Mouse (Mus musculus): Measurements from ENCODE around the gene Med24.

The Med24 gene

GRCm38 (mm10) chr11:98729119-98729588 is at the start of gene Med24:
TSS of gene Med24 (minus strand) at chr11:98729435.
- peak; percentile 52 to 86 for DNase-seq (ENCODE audit: low spot score in 2 of 2)

DNA sequence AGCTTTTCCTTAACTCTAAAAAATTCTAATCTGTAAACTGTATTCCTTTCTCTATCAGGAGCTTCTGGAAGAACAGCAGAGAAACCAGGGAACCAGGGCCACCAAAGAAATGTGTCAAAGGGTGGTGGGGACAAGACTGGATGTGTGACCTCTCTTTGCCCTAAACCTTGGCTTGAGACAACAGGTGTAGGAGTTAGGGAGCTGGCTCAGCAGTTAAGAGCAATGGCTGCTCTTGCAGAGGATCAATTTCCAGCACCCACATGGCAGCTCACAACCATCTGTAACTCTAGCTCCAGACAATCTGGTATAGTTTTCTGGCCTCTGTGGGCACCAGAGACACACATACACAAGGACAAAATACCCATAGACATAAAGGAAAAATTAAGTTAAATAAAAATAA is 48.7 kb upstream of the Med24 start:
- no peak for DNase-seq (ENCODE audit: low spot score in 2 of 2)

GRCm38 (mm10) chr11:98776843-98777590 is 47.8 kb upstream of the Med24 start:
- DNase-seq (ENCODE audit: low spot score in 2 of 2): peak in 1 of 2 experiments; percentile 68

DNA sequence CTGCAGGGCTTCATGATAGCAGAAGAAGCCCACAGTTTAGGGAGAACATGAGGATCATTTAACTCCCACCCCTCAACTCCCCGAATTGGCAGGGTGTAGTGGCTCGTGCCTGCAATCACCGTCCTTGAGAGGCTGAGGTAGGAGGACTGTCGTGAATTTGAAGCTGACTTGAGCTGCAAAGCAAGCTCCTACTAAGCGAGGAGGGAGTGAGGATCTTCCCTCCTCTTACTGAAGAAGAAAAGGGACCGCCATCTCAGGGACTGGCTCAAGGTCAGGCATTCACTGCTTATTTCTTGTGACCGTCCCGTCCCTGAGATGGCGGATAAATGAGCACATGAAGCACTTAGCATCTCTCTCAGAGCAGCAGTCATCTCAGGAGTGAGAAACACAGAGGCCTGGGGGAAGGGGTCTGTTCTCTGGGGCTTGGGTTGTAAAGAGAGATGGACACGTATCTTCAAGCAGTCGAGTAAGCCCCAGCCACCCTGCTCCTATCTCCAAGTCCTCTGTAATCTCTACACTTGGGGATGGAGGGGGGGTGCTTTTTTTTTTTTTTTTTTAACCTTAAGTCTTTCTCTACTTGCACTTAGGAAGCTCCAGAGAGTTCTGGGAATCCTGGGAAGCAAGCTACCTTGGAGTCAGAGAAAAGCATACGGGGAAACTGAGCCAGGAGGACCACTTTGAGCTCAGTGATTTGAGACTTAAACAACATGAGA is 47.0 kb upstream of the Med24 start:
- DNase-seq (ENCODE audit: low spot score in 2 of 2): no peak

GRCm38 (mm10) chr11:98775348-98776051 is 46.3 kb upstream of the Med24 start:
- DNase-seq (ENCODE audit: low spot score in 2 of 2): peak; percentile 98 to 100

DNA sequence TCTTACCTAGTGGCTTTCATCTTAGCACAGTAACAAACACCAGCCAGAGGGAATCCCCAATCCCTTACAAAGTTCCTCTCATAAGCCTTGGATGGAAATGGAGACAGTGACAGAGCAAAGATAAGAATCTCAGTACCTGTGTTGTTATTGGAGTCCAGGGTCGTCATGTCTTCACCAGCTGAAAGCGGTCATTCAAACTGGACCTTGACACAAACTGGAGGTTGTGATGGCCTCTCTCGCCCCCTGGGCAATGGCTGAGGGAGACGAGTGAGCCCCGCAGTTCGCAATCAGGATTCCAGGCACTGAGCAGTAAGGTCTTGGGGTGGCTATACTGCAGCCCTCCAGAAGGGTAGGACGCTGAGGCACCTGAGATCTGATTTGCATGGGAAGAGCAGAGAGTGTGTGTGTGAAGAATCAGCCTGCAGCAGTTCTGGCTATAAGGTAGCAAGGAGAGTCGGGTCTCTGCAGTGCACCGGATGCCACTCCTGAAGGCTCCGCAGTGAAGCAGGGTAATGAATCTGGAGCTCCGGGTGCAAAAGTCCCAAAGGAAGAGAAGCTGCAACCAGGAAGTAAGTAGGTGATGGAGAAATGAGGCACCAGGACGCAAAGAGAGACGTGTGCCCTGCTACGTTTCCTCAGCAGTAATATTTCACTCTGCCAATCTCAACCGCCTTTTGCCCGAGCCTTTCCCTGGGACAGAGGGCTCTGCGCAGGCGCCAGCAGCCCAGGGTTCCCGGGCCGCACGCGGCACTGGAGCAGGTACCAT is 45.5 kb upstream of the Med24 start, which contains the start of gene Nr1d1:
Nr1d1 (minus strand) TSS at position 752 of the 766 bp plus-strand sequence.
- DNase-seq (ENCODE audit: low spot score in 2 of 2): no peak

- peak; percentile 99 to 100 for DNase-seq (ENCODE audit: low spot score in 2 of 2)
These were observed 44.5 kb upstream of the Med24 start for GRCm38 (mm10) chr11:98773635-98774295.

GRCm38 (mm10) chr11:98772667-98773171 is 43.5 kb upstream of the Med24 start:
- DNase-seq (ENCODE audit: low spot score in 2 of 2): peak in 1 of 2 experiments; percentile 83

- no peak for DNase-seq (ENCODE audit: low spot score in 2 of 2)
These were observed 42.8 kb upstream of the Med24 start for GRCm38 (mm10) chr11:98771844-98772525.

DNA sequence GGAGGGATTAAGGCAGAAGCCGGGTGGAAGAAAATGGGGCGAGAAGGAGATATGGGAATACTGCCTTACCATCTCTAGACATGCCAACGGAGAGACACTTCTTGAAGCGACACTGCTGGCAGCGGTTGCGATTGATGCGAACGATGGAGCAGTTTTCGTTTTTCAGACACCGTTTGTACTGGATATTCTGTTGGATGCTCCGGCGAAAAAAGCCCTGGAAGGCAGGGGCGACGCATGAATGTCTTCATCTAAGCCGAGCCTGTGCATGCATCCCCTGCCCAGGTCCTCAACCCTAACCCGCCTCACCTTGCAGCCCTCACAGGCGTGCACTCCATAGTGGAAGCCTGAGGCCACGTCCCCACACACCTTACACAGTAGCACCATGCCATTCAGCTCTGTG is 41.9 kb upstream of the Med24 start:
- no peak for DNase-seq (ENCODE audit: low spot score in 2 of 2)

- no peak for DNase-seq (ENCODE audit: low spot score in 2 of 2)
These were observed 41.1 kb upstream of the Med24 start for GRCm38 (mm10) chr11:98770096-98770975.

DNA sequence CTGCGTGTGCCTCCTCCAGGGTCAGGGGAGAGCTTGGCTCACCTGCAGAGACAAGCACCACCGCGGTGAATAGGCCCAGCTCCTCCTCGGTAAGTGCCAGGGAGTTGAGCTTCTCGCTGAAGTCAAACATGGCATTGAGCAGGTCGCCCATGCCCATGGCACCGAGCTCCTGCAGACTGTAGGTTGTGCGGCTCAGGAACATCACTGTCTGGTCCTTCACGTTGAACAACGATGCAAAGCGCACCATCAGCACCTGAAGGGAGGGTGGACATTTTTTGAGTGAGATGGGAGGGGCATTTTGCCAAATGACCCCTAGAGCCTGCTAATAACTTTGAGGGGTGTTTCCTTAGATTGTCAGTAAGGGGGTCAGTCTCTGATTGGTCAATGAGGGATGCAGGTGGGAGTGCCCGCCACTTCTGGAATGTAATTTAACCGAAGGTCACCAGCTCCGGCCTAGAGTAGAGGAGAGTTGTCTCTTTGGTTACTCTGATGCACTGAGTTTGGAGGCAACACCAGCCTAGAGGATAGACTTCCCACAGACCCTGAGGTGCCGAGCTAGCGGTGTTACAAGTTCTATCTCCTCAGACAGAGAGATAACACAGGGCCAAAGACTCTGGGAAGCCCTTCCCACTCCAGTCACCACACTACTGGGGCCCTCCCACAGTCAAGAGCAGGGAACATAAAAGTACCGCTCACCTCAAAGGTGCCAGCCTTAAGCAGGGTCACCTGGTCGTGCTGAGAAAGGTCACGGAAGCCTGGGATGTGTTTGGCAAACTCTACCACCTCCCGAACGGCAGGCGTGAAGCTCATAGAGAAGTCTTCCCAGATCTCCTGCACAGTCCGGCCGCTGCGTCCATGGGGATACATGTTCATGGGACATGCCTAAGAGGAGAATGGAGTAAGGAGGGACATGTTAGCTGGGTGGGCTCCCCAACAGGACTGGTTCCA is 40.0 kb upstream of the Med24 start:
- DNase-seq (ENCODE audit: low spot score in 2 of 2): no peak

- DNase-seq (ENCODE audit: low spot score in 2 of 2): no peak
These were observed 39.1 kb upstream of the Med24 start for GRCm38 (mm10) chr11:98768127-98769006.

DNA sequence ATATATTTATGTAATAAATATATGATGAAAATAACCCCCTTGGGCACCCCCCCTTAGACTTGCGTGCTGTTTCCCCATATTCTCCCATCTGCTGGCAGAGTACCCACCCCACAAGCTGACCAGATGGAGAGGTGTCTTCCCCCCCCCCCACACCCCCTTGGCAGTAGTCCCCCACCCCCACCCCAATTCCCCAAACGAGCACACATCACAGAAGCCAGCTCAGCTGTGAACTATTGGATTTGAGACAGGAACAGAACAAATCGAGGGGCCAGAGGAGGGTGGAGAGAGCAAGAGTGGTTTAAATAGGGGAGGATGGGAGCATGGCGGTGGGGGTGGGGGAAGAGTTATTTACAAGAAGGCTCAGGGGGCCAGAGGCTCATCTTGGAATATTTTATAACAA is 38.5 kb upstream of the Med24 start:
- no peak for DNase-seq (ENCODE audit: low spot score in 2 of 2)

DNA sequence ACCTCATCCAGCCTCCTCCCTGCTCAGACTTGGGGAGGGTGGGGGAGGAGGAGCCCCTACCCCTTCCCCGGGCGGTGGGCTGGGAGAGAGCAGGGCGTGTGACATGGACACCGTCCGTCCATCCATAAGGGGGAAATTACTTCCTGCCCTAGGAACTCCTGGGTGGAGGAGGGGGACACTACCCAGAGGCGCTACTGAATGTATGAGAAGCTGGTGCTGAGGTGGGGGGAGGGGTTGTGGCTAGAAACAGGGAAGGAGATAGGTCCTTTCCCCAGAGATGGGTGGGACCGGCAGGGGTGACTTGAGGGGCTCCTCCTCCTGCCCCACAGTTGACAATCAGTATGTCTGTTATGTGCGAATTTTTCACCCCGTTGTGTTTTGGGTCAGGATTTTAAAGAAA is 38.0 kb upstream of the Med24 start:
- DNase-seq (ENCODE audit: low spot score in 2 of 2): no peak

DNA sequence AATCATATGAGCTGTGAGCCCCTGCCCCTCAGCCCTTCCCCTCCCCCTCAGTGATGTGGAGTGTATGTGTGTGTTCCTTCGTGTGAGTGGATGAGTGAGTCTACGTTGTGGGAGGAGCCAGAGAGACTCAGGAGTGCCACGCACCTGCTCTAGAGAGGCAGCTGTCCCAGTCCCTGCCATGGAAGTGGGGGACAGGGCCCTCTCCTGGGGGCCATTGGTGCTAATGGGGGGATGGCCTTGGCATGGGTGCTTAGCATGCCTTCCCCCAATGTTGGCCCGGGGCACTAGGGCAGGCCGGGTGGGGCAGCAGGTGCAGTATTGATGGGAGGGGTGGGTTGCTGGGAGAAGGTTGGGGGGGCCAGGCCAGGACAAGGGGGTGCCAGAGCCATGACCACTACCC is 37.6 kb upstream of the Med24 start:
- no peak for DNase-seq (ENCODE audit: low spot score in 2 of 2)

DNA sequence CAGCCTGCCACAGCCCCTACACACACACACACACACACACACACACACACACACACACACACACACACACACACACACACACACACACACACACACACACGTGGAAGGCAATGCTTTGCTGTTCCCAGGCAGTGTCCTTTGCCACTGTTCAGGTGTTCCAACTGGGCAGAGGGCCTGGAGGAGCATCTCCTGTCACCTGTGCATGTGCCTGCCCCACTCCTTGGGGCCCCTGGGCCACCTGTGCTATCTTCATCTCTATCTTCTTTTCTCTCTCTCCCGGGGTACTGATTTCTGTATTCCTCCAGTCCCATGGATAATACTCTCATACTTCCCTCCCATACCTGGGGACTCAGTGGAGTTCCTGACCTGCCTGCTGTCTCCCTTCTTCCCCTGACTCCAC is 37.1 kb upstream of the Med24 start:
- DNase-seq (ENCODE audit: low spot score in 2 of 2): no peak

Measured in urinary bladder, adult 18-20 months (tissue).